Mouse (Mus musculus) limb, embryonic 10.5 days (tissue): ENCODE data around the gene Rgs6. TPM values are rescaled to one million over a fixed set of nuclear protein-coding genes. Genes with fewer than 3 reads are reported as not detected.

Experiments
- DNase-seq: peaks from one replicate; pipeline ENCODE4 v3.0.0-alpha.2; 2017; ENCODE audit warnings: low spot score
- H3K27ac ChIP-seq: fragments of 300-500 bp; sonication (generic); 2 replicates; pipeline ENCODE4 v1.5.1; 2016; ENCODE audit warnings: mild to moderate bottlenecking
- H3K27me3 ChIP-seq: fragments of 300-500 bp; sonication (generic); 2 replicates; pipeline ENCODE4 v1.6.1; 2016; ENCODE audit warnings: low read depth, mild to moderate bottlenecking; ENCODE audit not compliant: poor library complexity, severe bottlenecking
- H3K36me3 ChIP-seq: fragments of 300-500 bp; sonication (generic); 2 replicates; pipeline ENCODE4 v1.6.1; 2016; ENCODE audit warnings: mild to moderate bottlenecking, moderate library complexity
- H3K4me1 ChIP-seq: fragments of 300-500 bp; sonication (generic); 2 replicates; pipeline ENCODE4 v1.6.1; 2016
- H3K4me3 ChIP-seq: fragments of 300-500 bp; sonication (generic); 2 replicates; pipeline ENCODE4 v1.5.1; 2016; ENCODE audit warnings: mild to moderate bottlenecking, moderate library complexity
- H3K9me3 ChIP-seq: fragments of 300-500 bp; sonication (generic); replicated peaks from 2 replicates; pipeline ENCODE4 v1.6.1; 2016; ENCODE audit warnings: mild to moderate bottlenecking
- WGBS: fragments of 180-500 bp; shearing (Covaris S2); methylation state at CpG from one replicate; pipeline ENCODE4 v1.1.7; 2016; 5-methylcytosine and 5-hydroxymethylcytosine counted together
- polyA plus RNA-seq: library from polyadenylated mRNA; unstranded; fragments of >200 nt; fragmentation: Nextera tagmentation; extraction: Ambion mirVana; gene quantifications from 2 replicates; pipeline ENCODE4 v1.2.1, GENCODE M21; 2016

Gene Rgs6
- 0.09 TPM in 1 of 2 replicates, not detected in the other for polyA plus RNA-seq

DNA sequence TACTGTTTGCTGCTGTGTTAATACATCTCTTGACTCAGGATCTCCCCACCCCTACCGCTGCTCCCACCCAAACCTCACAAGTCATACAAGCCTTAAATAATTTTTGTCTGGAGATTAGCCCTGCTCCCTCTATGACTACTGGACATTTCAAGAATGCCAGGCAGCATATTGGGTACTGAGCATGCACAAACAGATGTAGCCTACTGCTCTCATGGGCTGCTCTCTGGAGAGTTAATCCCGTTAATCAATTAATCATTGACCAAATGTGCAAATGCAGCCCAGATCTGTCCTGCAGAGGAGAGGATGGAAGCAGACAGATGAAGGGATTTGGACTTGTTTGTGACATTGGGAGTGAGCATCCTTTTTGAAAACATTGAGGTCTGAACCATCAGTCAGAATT, at the start of gene Rgs6:
TSS of gene Rgs6 (plus strand) at position 276 of the 400 bp plus-strand sequence.
- Histone ChIP-seq H3K4me3 (no peak within 1 kb of the TSS), H3K27me3 (no peaks in the 10 kb centered on the region), H3K9me3 (no peaks in the 10 kb centered on the region), H3K4me1 (peaks cover 17% of the 10 kb centered on the region; the same call in 1 of the 2 replicates), H3K27ac (no peak within 1 kb of the TSS), H3K36me3 (no peaks in the 10 kb centered on the region)
- 89% methylated on average over 2 of the region's 2 CpGs for WGBS
- DNase-seq = no peak

DNA sequence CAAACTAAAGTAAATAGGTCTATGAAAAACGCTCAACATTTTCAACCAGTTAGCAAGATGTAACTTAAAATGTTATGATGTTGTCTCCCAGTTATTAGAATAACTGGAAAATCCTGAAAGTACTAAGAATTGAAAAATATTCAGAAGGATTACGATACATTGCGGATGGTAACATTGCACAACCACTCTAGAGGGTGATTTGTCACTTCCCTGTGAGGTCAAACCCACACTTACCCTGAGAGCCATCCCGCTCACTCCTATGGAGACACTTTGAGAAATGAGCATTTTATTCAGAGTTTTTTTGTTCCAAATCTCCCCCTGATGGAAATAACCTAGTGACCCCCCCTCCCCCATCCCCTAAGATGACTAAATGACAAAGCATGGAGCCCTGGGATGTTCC, 41.0 kb upstream of the Rgs6 start:
- H3K9me3 ChIP-seq = no peaks in the 10 kb centered on the region
- no peak overlapping the region for H3K4me3 ChIP-seq
- H3K27ac ChIP-seq = no peak overlapping the region
- no peak for DNase-seq
- no peaks in the 10 kb centered on the region for H3K27me3 ChIP-seq
- 90% methylated on average over 4 of the region's 4 CpGs for WGBS
- H3K4me1 ChIP-seq = no peaks in the 10 kb centered on the region
- no peaks in the 10 kb centered on the region for H3K36me3 ChIP-seq

GRCm38 (mm10) chr12:82549228-82549627, 38.9 kb upstream of the Rgs6 start:
- H3K9me3 ChIP-seq = no peaks in the 10 kb centered on the region
- H3K36me3 ChIP-seq = no peaks in the 10 kb centered on the region
- DNase-seq = no peak
- H3K27ac ChIP-seq = no peak overlapping the region
- H3K4me1 ChIP-seq = no peaks in the 10 kb centered on the region
- no peaks in the 10 kb centered on the region for H3K27me3 ChIP-seq
- H3K4me3 ChIP-seq = no peak overlapping the region
- 90% methylated on average over 6 of the region's 6 CpGs for WGBS

DNA sequence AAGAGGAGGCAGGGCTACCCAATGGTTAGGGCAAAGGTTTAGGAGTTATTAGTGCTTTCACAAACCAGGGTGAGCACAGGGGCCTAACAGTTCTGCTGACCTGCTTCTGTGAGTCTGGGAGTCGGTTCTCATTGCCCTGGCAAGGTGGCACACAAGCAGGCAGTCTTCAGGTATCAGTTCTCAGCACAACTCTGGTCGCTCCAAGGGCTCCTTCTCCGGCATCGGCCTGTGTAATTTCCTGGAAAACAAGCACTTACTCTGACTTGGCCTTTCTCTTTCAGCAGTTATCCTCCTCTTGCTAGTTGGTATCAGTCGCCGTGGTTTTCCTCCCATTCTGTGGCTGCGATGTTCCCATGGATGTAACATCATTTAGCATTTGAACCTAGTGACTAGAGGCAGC, 38.0 kb upstream of the Rgs6 start:
- Histone ChIP-seq H3K9me3 (no peaks in the 10 kb centered on the region), H3K27me3 (no peaks in the 10 kb centered on the region), H3K27ac (no peak overlapping the region), H3K36me3 (no peaks in the 10 kb centered on the region), H3K4me3 (no peak overlapping the region), H3K4me1 (no peaks in the 10 kb centered on the region)
- DNase-seq = no peak
- 92% methylated on average over 7 of the region's 7 CpGs for WGBS

DNA sequence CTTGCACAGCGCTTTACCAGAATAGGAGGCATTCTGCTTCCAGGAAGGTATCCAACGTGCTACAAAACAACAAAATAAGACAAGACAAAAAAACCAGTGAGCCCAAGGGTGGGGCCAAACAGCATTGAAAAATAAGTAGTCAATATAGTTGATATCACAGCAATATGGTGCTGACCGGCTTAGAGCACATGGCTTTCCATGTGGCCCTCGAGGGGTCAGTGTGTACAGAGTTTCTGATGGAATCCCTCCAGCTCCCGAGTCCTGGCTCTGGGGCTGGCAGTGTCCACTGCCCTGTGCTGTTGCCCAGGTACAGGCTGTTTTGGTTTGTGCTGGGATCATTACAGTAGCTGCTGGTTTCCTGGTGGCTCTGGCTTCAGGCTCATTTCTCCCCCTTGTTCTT, 35.7 kb upstream of the Rgs6 start:
- H3K27me3 ChIP-seq = no peaks in the 10 kb centered on the region
- H3K4me3 ChIP-seq = no peak overlapping the region
- no peaks in the 10 kb centered on the region for H3K36me3 ChIP-seq
- H3K4me1 ChIP-seq = no peaks in the 10 kb centered on the region
- H3K9me3 ChIP-seq = no peaks in the 10 kb centered on the region
- H3K27ac ChIP-seq = no peak overlapping the region
- WGBS = 93% methylated on average over 5 of the region's 5 CpGs
- no peak for DNase-seq

DNA sequence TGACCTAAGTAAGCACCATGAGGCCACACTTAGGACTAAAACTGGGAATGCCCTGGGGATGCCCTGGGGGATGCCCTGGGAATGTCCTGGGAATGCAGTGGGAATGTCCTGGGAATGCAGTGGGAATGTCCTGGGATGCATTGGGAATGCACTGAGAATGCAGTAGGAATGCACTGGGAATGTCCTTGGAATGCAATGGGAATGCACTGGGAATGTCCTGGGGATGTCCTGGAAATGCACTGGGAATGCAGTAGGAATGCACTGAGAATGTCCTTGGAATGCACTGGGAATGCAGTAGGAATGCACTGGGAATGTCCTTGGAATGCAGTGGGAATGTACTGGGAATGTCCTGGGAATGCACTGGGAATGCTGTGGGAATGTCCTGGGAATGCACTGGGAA, 25.2 kb upstream of the Rgs6 start:
- no peak overlapping the region for H3K4me3 ChIP-seq
- H3K4me1 ChIP-seq = 0 out of 2 replicates have a peak, but pooled peaks cover 13% of the 10 kb centered on the region
- H3K36me3 ChIP-seq = no peaks in the 10 kb centered on the region
- H3K9me3 ChIP-seq = no peaks in the 10 kb centered on the region
- no peak overlapping the region for H3K27ac ChIP-seq
- no peaks in the 10 kb centered on the region for H3K27me3 ChIP-seq
- no peak for DNase-seq

- Histone ChIP-seq H3K4me3 (no peak overlapping the region), H3K9me3 (no peaks in the 10 kb centered on the region), H3K27ac (no peak overlapping the region), H3K4me1 (no peaks in the 10 kb centered on the region), H3K27me3 (no peaks in the 10 kb centered on the region), H3K36me3 (no peaks in the 10 kb centered on the region)
- no peak for DNase-seq
- 94% methylated on average over 1 of the region's 1 CpGs for WGBS
Observed at GRCm38 (mm10) chr12:82568370-82568769, 19.7 kb upstream of the Rgs6 start.

DNA sequence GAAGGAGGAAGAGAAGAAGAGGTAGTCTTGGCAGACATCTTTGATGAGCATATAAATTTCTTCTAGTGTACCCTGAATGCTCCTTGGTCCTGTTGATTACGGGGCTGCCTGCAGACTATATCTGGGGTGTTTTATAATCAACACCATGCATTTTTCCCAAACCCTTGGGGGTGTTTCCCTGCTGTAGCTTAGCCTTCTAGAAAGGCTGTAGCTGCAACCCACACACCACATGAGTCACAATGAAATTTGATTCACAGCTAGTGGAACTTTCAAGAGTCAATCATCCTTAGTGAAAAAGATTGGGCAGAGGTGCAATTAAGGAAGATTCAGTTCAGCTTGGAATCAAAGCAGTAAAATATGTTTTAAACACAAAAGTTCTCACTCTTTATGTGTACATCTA, 15.4 kb upstream of the Rgs6 start:
- no peak for DNase-seq
- Histone ChIP-seq H3K4me3 (no peak overlapping the region), H3K36me3 (no peaks in the 10 kb centered on the region), H3K4me1 (no peaks in the 10 kb centered on the region), H3K27me3 (no peaks in the 10 kb centered on the region), H3K27ac (no peak overlapping the region), H3K9me3 (no peaks in the 10 kb centered on the region)
- 80% methylated on average over 1 of the region's 1 CpGs for WGBS

GRCm38 (mm10) chr12:82586592-82586991, 1.5 kb upstream of the Rgs6 start:
- WGBS = 50% methylated on average over 7 of the region's 7 CpGs
- Histone ChIP-seq H3K4me1 (peaks cover 17% of the 10 kb centered on the region; the same call in 1 of the 2 replicates), H3K9me3 (no peaks in the 10 kb centered on the region), H3K4me3 (no peak overlapping the region), H3K27ac (no peak overlapping the region), H3K36me3 (no peaks in the 10 kb centered on the region), H3K27me3 (no peaks in the 10 kb centered on the region)
- DNase-seq = peak; percentile 38

GRCm38 (mm10) chr12:82587348-82587895, 670 bp upstream of the Rgs6 start:
- Histone ChIP-seq H3K9me3 (no peaks in the 10 kb centered on the region), H3K36me3 (no peaks in the 10 kb centered on the region), H3K27ac (no peak overlapping the region), H3K27me3 (no peaks in the 10 kb centered on the region), H3K4me3 (no peak overlapping the region), H3K4me1 (peaks cover 17% of the 10 kb centered on the region; the same call in 1 of the 2 replicates)
- DNase-seq = no peak
- WGBS = 40% methylated on average over 7 of the region's 7 CpGs

- Histone ChIP-seq H3K4me3 (no peak overlapping the region), H3K27ac (no peak overlapping the region), H3K4me1 (peaks cover 17% of the 10 kb centered on the region; the same call in 1 of the 2 replicates), H3K27me3 (no peaks in the 10 kb centered on the region), H3K9me3 (no peaks in the 10 kb centered on the region), H3K36me3 (no peaks in the 10 kb centered on the region)
- 45% methylated on average over 18 of the region's 19 CpGs for WGBS
- DNase-seq = no peak
Observed at GRCm38 (mm10) chr12:82588846-82589630, 946 bp downstream of the Rgs6 start.

DNA sequence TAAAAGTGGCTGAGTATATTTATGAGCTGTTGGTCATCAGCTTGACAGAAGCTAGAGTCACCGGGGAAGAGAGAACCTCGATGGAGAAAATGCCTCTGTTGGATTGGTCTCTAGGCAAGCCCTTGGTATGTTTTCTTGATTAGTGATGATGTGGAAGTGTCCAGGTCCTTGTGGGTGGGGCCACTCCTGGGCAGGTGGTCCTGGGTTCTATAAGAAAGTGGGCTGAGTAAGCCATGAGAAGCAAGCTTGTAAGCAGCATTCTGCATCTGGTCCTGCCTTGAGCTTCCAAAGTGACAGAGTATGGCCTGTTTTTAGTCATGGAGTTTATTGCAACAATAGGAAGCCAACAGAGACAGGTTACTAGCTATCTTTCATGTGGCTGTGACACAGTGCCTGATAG, 10.9 kb downstream of the Rgs6 start:
- 91% methylated on average over 2 of the region's 2 CpGs for WGBS

GRCm38 (mm10) chr12:82600406-82600805, 12.3 kb downstream of the Rgs6 start:
- H3K36me3 ChIP-seq = no peaks in the 10 kb centered on the region
- 82% methylated on average over 6 of the region's 6 CpGs for WGBS

More for the DNA sequence above, 10.9 kb downstream of the Rgs6 start:
- Histone ChIP-seq H3K27me3 (no peaks in the 10 kb centered on the region), H3K36me3 (no peaks in the 10 kb centered on the region), H3K27ac (no peak overlapping the region), H3K4me3 (no peak overlapping the region), H3K4me1 (peaks cover 8% of the 10 kb centered on the region), H3K9me3 (no peaks in the 10 kb centered on the region)
- DNase-seq = no peak

More at GRCm38 (mm10) chr12:82600406-82600805, 12.3 kb downstream of the Rgs6 start:
- no peaks in the 10 kb centered on the region for H3K27me3 ChIP-seq
- no peak overlapping the region for H3K4me3 ChIP-seq
- peaks cover 8% of the 10 kb centered on the region for H3K4me1 ChIP-seq
- H3K9me3 ChIP-seq = no peaks in the 10 kb centered on the region
- H3K27ac ChIP-seq = no peak overlapping the region
- no peak for DNase-seq
